Mouse (Mus musculus) lung, postnatal 14 days (tissue): Measurements from ENCODE around the gene Klk9.

ENCODE experiments used
- DNase-seq: peaks from one replicate; pipeline ENCODE4 v3.0.0; 2021

Klk9 gene

DNA sequence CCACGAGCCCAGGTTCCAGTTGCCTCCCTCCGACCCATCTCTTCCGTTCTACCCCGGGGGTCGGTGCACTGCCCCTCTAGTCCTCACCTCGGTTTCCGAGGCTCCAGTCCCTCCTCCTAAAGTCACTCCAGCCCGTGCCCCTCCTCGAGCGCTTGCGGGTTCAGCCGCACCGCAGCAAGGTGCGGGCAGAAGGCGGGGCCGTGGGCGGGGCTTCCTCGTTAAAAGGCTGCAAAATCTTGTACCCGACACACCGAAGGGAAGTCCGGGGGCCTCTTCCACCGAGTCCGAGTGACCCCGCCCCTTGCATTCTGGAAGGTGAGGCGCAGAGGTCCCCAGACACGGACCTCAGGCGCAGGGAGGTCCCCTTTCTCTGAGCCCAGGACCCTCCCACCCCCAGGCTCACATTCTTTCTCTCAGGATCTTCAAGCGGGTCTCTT is 5.7 kb downstream of the Klk9 start, which contains the start of gene Klk8:
Klk8 (plus strand) TSS at position 245 of the 437 bp plus-strand sequence.
- DNase-seq: peak; percentile 35

DNA sequence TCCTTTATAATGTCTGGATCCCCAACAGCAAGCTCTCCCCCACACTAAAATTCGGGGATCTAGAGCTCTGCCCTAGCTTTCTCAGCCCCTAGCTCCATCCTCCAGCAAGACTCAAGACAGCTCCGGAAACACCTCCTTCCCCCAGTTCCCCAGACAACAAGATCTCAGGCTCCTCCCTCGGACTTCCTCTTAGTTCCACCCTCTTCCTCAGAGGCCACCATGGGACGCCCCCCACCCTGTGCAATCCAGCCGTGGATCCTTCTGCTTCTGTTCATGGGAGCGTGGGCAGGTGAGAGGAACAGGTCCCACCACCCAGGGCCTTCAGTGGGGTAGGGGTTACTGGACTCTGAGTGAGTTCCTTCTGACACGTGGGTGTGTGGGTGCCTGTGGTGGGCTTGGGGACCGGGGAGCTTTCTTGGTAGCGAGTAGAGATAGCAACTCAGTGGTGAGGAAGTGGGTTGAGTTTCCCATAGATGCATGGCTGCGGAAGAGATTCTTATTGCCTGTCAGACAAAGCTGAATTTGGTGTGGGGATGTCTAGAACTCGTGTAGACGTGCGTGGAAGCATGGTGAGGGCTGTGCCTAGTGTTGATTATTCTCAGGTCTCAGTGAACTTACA is 6.3 kb downstream of the Klk9 start:
- DNase-seq: peak; percentile 17

- DNase-seq: no peak
Observed at GRCm38 (mm10) chr7:43799876-43800275, 8.2 kb downstream of the Klk9 start.

GRCm38 (mm10) chr7:43810994-43811393 is 19.3 kb downstream of the Klk9 start, which contains the start of gene Klk7:
Klk7 (plus strand) TSS chr7:43811294.
- DNase-seq: no peak

DNA sequence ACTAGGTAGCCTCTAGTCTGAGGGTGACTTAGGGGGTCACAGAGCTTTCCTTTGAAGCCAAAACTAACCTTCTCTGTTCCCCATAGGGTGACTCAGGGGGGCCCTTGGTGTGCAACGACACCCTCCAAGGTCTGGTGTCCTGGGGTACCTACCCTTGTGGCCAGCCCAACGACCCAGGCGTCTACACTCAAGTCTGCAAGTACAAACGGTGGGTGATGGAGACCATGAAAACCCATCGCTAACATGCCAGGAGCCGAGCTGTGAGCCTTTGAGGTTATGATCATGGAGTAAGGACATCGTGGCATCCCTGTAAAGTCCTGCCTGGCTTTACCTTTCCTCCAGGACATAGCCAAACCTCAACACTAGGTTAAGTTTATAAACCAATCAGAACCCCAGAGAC is 23.5 kb downstream of the Klk9 start:
- DNase-seq: no peak

DNA sequence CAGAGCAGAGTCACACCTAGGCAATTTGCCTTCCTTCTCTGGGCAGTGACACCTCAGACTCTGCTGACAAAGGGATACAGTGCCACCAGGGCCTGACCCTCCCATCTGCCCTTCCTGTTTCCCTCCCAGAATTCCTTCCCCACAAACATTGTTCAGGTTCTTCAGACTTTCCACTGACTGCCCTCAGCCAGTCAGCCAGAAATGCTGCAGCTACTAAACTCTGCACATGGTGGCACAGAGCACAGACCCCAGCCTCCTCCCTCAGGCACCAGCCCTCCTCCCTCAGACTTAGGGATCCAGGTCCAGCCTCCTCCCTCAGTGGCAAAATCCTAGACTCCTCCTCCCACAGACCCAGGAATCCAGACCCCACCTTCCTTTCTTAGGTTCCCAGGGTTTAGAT is 25.1 kb downstream of the Klk9 start:
- no peak for DNase-seq

- DNase-seq: no peak
Observed at GRCm38 (mm10) chr7:43821581-43821980, 29.9 kb downstream of the Klk9 start.

DNA sequence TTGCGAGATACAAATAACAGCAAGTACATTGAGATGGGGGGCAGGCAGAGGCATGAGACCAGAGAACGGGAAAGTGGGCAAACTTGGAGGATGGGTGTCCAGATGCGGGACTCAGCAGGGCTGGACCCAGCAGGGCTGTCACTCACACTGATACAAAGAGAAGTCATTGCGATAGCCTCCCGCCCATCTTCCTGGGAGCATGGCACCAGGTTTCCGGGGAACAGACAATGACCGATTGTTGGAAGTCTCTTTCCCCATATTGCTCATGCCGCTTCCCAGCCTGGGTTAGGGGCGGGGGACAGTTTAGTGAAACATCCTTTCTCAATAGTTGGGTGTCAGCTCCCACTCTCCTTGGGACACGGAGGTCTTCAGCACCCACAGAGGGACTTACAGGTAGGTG is 32.5 kb downstream of the Klk9 start, which contains the start of gene Klk6:
Klk6 (plus strand) TSS at position 301 of the 400 bp plus-strand sequence.
- no peak for DNase-seq

GRCm38 (mm10) chr7:43826056-43826455 is 34.4 kb downstream of the Klk9 start:
- DNase-seq: no peak

DNA sequence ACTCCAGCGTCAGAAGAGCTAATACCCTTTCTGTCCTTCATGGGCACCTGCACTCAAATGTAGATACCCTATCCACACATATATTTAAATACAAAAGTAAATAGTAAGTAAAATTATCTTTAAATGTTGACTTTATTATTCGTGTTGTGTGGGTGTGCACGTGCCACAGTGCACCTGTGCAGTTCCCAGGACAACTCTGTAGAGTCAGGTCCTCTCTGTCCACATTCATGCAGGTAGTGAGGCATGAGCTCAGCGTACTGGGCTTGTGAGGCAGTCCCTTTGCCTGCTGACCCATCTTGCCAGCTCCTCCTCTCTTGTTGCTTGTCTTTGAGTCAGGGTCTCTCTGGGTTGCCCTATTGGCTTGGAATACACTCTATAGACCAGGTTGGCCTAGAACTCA is 36.0 kb downstream of the Klk9 start:
- DNase-seq: no peak

- no peak for DNase-seq
Observed at GRCm38 (mm10) chr7:43829006-43829405, 37.3 kb downstream of the Klk9 start.

DNA sequence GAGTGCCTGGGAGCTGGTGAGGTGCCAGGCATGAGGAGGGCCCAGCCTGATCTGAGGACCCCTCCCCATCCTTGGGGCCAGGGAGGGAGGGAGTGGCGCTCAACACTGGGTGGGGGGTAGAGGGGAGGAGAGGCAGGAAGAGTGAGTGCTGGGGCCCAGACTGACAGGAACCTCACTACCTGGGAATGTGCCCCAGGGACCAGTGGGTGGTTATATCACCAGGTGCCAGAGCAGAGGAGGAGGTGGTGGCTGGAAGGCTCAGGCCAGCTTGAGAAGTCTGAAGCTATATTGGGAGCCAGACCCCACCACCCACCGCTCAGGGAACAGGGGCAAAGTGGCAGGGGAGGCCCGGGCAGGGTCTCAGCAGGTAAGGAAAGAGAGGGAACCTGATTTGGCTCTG is 50.0 kb downstream of the Klk9 start, which contains the start of gene Klk5:
Klk5 (plus strand) TSS at position 271 of the 400 bp plus-strand sequence.
- no peak for DNase-seq

DNA sequence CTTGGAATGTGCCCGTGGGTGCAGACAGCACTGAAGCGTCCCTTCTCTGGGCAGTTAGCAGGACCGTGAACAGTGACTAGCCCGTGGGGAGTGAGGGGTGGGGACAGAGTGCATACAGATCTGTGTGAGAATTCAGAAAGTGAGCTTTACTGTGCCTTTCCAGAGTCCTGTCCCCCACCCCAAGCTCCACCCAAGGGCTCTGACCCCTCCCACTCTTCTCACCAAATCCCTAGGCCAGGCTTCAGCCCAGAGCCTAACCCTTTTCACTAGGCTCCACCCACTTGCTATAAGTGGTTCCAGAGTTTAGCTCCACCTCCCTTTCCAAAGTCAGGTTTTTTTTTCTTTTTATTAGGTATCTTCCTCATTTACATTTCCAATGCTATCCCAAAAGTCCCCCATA is 52.1 kb downstream of the Klk9 start:
- no peak for DNase-seq
